Mouse (Mus musculus) gastrocnemius, adult 8-10 months (tissue): Measurements from ENCODE around the gene Gm9508. TPM values are rescaled to one million over a fixed set of nuclear protein-coding genes. Genes with fewer than 3 reads are reported as not detected.
"Not testable (repeated sequence)": the region's sequence is repeated elsewhere in the genome, so short reads cannot be mapped to it uniquely, and the experiment has no call there.

Source experiments
- DNase-seq, 2 experiments: peaks; one replicate each; pipeline ENCODE4 v3.0.0; 2022; ENCODE audit warnings: low spot score in 2 of 2
- total RNA-seq, 4 experiments: library from RNA; stranded (reverse); gene quantifications; 2 replicates each; pipeline ENCODE4 v1.2.4; 2022

Gm9508 gene
- not detected for total RNA-seq

- DNase-seq = no peak
Measured at GRCm38 (mm10) chr10:77697133-77697532, at the start of gene Gm9508. TSS of gene Gm9508 (minus strand) at chr10:77697233.

- not testable (repeated sequence) for DNase-seq
Measured at GRCm38 (mm10) chr10:77741924-77742688, 45.1 kb upstream of the Gm9508 start, which contains the start of gene Gm18596. TSS of gene Gm18596 (minus strand) at chr10:77742638.

- no peak for DNase-seq
Measured at GRCm38 (mm10) chr10:77738929-77739328, 41.9 kb upstream of the Gm9508 start.

- DNase-seq = no peak
Measured at GRCm38 (mm10) chr10:77735928-77736327, 38.9 kb upstream of the Gm9508 start.

- no peak for DNase-seq
Measured at GRCm38 (mm10) chr10:77729241-77729640, 32.2 kb upstream of the Gm9508 start.

GRCm38 (mm10) chr10:77728280-77728679 is 31.2 kb upstream of the Gm9508 start:
- no peak for DNase-seq

- no peak for DNase-seq
Measured at GRCm38 (mm10) chr10:77726186-77726585, 29.2 kb upstream of the Gm9508 start, which contains the start of gene Gm10100. TSS of gene Gm10100 (plus strand) at chr10:77726486.

- DNase-seq = no peak
Measured at GRCm38 (mm10) chr10:77724855-77725254, 27.8 kb upstream of the Gm9508 start.

- not testable (repeated sequence) for DNase-seq
Measured at GRCm38 (mm10) chr10:77720299-77720698, 23.3 kb upstream of the Gm9508 start, which contains the start of gene Krtap12-1. TSS of gene Krtap12-1 (plus strand) at chr10:77720599.

- DNase-seq = no peak
Measured at GRCm38 (mm10) chr10:77715507-77715906, 18.5 kb upstream of the Gm9508 start, which contains the start of gene Gm10142. TSS of gene Gm10142 (plus strand) at chr10:77715807.

- no peak for DNase-seq
Measured at GRCm38 (mm10) chr10:77713734-77714133, 16.7 kb upstream of the Gm9508 start.

- not testable (repeated sequence) for DNase-seq
Measured at GRCm38 (mm10) chr10:77711157-77711556, 14.1 kb upstream of the Gm9508 start, which contains the start of gene Gm10024. TSS of gene Gm10024 (plus strand) at chr10:77711457.

GRCm38 (mm10) chr10:77709831-77710230 is 12.8 kb upstream of the Gm9508 start:
- no peak for DNase-seq

- no peak for DNase-seq
Measured at GRCm38 (mm10) chr10:77706326-77706725, 9.3 kb upstream of the Gm9508 start, which contains the start of gene Gm10272. TSS of gene Gm10272 (plus strand) at chr10:77706626.

- not testable (repeated sequence) for DNase-seq
Measured at GRCm38 (mm10) chr10:77690356-77690807, 6.7 kb downstream of the Gm9508 start, which contains the start of gene Gm19402. TSS of gene Gm19402 (minus strand) at chr10:77690757.

- no peak for DNase-seq
Measured at GRCm38 (mm10) chr10:77687021-77687420, 10.0 kb downstream of the Gm9508 start.

GRCm38 (mm10) chr10:77685895-77686664 is 11.0 kb downstream of the Gm9508 start, which contains the start of gene Tspear:
TSS of gene Tspear (plus strand) at chr10:77686569.
- DNase-seq = no peak

GRCm38 (mm10) chr10:77684181-77684580 is 12.9 kb downstream of the Gm9508 start:
- DNase-seq = no peak

GRCm38 (mm10) chr10:77682994-77683393 is 14.0 kb downstream of the Gm9508 start:
- DNase-seq = no peak

- DNase-seq = no peak
Measured at GRCm38 (mm10) chr10:77677562-77677961, 19.5 kb downstream of the Gm9508 start.

- DNase-seq = no peak
Measured at GRCm38 (mm10) chr10:77673765-77674164, 23.3 kb downstream of the Gm9508 start.

- DNase-seq = no peak
Measured at GRCm38 (mm10) chr10:77671519-77671918, 25.5 kb downstream of the Gm9508 start.
